Mouse (Mus musculus): Measurements from ENCODE around the gene Ly6c1. TPM values are rescaled to one million over a fixed set of nuclear protein-coding genes. Genes with fewer than 3 reads are reported as not detected.
"Not testable (repeated sequence)": the region's sequence is repeated elsewhere in the genome, so short reads cannot be mapped to it uniquely, and the experiment has no call there.

Gene Ly6c1
- 0.48 and 0.60 TPM in 2 replicates for polyA plus RNA-seq (2015; fragmentation: Nextera tagmentation; extraction: Ambion mirVana)

DNA sequence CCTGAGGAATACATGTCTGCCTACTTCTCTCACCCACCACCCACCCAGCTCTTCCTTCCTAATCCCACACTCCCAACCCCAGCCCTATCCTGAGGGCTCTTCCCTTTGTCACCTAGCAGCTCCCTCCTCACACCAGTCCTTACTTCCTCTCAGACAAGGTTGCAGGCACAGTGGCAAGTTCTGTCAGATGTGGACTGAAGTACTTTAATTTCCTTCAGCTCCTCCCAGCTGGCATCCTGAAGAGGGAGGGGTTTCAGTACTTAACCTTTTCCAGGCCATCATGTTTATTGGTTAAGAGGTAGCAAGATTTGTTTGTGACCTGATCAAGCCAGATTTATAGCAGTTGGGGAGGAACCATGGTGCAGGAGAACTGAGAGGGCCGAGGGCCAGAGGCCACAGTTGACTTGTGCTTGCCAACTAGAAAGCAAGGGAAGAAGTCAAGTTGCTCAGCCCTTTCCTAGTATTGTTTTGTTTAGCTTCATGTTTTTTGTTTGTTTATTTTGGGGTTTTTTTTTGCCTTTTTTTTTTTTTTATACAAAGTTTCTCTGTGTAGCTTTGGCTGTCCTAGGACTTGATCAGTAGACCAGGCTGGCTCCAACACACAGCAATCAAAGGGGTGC, at the start of gene Ly6c1:
Gene Ly6c1, minus strand, starts transcription at position 189 of the 620 bp plus-strand sequence.
- not testable (repeated sequence) for H3K4me1 ChIP-seq (replicated peaks); H3K27ac ChIP-seq; H3K9me3 ChIP-seq (replicated peaks); H3K36me3 ChIP-seq; H3K4me3 ChIP-seq (replicated peaks); H3K27me3 ChIP-seq; H3K9ac ChIP-seq; ATAC-seq (ENCODE audit: low read depth); H3K4me2 ChIP-seq; DNase-seq
- WGBS (ENCODE audit: insufficient replicate concordance), result 67% methylated on average over 1 of the region's 1 CpGs

DNA sequence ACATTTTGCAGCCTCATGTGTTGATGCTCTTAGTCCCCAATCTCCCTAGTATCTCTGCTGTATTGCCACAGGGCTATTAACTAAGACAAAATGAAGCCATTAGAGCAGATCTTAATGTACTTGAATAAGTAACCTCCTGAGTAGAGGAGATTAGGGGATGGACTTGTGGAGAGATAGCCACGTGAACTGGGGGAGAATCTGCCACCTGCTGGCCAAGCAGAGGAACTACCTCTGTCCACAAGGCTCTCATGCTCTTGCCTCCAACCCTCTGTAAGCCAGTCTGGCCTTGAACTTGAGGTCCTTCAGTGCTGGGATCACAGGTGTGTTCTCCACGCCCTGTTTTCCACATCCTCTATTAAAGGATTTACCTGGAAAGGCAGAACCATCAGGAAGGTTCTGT, 39.4 kb upstream of the Ly6c1 start:
- not testable (repeated sequence) for H3K27me3 ChIP-seq; H3K27ac ChIP-seq; H3K4me3 ChIP-seq (replicated peaks); H3K36me3 ChIP-seq; H3K9me3 ChIP-seq (replicated peaks); DNase-seq; H3K4me2 ChIP-seq; H3K4me1 ChIP-seq (replicated peaks); ATAC-seq (ENCODE audit: low read depth); H3K9ac ChIP-seq
- WGBS (ENCODE audit: insufficient replicate concordance), result 5% methylated on average over 2 of the region's 2 CpGs

DNA sequence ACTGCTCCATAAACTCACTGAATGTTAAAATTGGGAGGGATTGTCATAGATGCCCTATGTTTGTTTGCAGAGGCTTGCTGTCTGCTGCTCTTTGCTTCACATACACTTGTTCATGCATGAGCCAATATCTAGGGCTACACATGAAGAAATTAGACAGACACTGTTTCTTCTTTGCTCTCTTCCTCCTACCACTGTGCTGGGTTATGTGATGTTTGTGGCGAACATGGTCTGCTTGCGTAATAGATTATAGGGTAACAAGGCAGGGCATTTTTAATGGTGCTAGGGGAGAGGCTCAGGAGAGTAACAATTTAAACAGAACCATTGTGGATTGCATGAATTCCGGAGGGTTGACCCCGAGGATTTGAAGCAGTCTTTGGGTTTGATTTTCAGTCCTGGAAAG, 21.3 kb upstream of the Ly6c1 start:
- Histone ChIP-seq H3K9ac (no peak overlapping the region), H3K4me1 (replicated peaks) (no peaks in the 10 kb centered on the region), H3K27me3 (no peaks in the 10 kb centered on the region), H3K4me3 (replicated peaks) (no peak overlapping the region), H3K27ac (no peak overlapping the region), H3K36me3 (no peaks in the 10 kb centered on the region), H3K4me2 (no peak overlapping the region), H3K9me3 (replicated peaks) (no peaks in the 10 kb centered on the region)
- WGBS (ENCODE audit: insufficient replicate concordance), result 58% methylated on average over 4 of the region's 4 CpGs
- ATAC-seq (ENCODE audit: low read depth) (no peak), DNase-seq (no peak)

GRCm38 (mm10) chr15:75062030-75062574, 13.5 kb upstream of the Ly6c1 start:
- DNase-seq, result peak; percentile 1
- H3K4me1 ChIP-seq (replicated peaks); ATAC-seq (ENCODE audit: low read depth); H3K4me3 ChIP-seq (replicated peaks); H3K9ac ChIP-seq; H3K9me3 ChIP-seq (replicated peaks); H3K27me3 ChIP-seq; H3K36me3 ChIP-seq; H3K27ac ChIP-seq; H3K4me2 ChIP-seq: not testable (repeated sequence)
- 23% methylated on average over 6 of the region's 6 CpGs for WGBS (ENCODE audit: insufficient replicate concordance)

DNA sequence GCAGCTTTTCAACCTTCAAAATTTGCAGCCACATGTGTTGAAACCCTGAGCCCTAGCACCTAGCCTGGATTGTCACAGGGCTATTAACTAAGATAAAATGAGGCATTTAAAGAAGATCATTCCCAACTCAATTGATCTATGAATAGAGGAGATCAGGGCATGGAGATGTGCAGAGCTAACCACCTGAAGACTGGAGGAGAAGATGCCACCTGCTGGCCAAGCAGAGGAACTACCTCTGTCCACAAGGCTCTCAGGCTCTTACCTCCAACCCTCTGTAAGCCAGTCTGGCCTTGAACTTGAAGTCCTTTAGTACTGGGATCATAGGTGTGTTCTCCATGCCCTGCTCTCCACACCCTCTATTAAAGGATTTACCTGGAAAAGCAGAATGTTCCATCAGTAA, 11.9 kb upstream of the Ly6c1 start:
- Histone ChIP-seq H3K36me3 (no peaks in the 10 kb centered on the region), H3K4me2 (no peak overlapping the region), H3K27me3 (no peaks in the 10 kb centered on the region), H3K4me3 (replicated peaks) (no peak overlapping the region), H3K9me3 (replicated peaks) (no peaks in the 10 kb centered on the region), H3K9ac (no peak overlapping the region), H3K27ac (no peak overlapping the region), H3K4me1 (replicated peaks) (no peaks in the 10 kb centered on the region)
- no peak for DNase-seq
- no peak for ATAC-seq (ENCODE audit: low read depth)

GRCm38 (mm10) chr15:75055985-75056384, 7.4 kb upstream of the Ly6c1 start:
- DNase-seq, result no peak
- WGBS (ENCODE audit: insufficient replicate concordance), result 54% methylated on average over 2 of the region's 2 CpGs
- H3K27ac ChIP-seq, result no peak overlapping the region
- H3K4me3 ChIP-seq (replicated peaks), result no peak overlapping the region
- no peaks in the 10 kb centered on the region for H3K9me3 ChIP-seq (replicated peaks)
- H3K9ac ChIP-seq, result no peak overlapping the region
- H3K27me3 ChIP-seq, result no peaks in the 10 kb centered on the region
- ATAC-seq (ENCODE audit: low read depth), result no peak
- H3K4me1 ChIP-seq (replicated peaks), result no peaks in the 10 kb centered on the region
- no peak overlapping the region for H3K4me2 ChIP-seq
- H3K36me3 ChIP-seq, result no peaks in the 10 kb centered on the region

GRCm38 (mm10) chr15:75055425-75055824, 6.8 kb upstream of the Ly6c1 start:
- H3K27ac ChIP-seq; H3K9me3 ChIP-seq (replicated peaks); ATAC-seq (ENCODE audit: low read depth); H3K4me1 ChIP-seq (replicated peaks); H3K9ac ChIP-seq; DNase-seq; H3K36me3 ChIP-seq; H3K4me2 ChIP-seq; H3K27me3 ChIP-seq; H3K4me3 ChIP-seq (replicated peaks): not testable (repeated sequence)
- WGBS (ENCODE audit: insufficient replicate concordance), result 27% methylated on average over 3 of the region's 3 CpGs

GRCm38 (mm10) chr15:75052414-75052813, 3.8 kb upstream of the Ly6c1 start:
- H3K4me2 ChIP-seq; H3K4me1 ChIP-seq (replicated peaks); H3K4me3 ChIP-seq (replicated peaks); DNase-seq; ATAC-seq (ENCODE audit: low read depth); H3K36me3 ChIP-seq; H3K9me3 ChIP-seq (replicated peaks); H3K27me3 ChIP-seq; H3K27ac ChIP-seq; H3K9ac ChIP-seq: not testable (repeated sequence)
- WGBS (ENCODE audit: insufficient replicate concordance), result 76% methylated on average over 2 of the region's 2 CpGs

- not testable (repeated sequence) for H3K4me1 ChIP-seq (replicated peaks); H3K27ac ChIP-seq; H3K9me3 ChIP-seq (replicated peaks); H3K4me3 ChIP-seq (replicated peaks); H3K36me3 ChIP-seq; H3K4me2 ChIP-seq; DNase-seq; H3K9ac ChIP-seq; H3K27me3 ChIP-seq; ATAC-seq (ENCODE audit: low read depth)
- WGBS (ENCODE audit: insufficient replicate concordance), result 68% methylated on average over 3 of the region's 3 CpGs
These were observed 2.5 kb upstream of the Ly6c1 start for GRCm38 (mm10) chr15:75051141-75051540.

DNA sequence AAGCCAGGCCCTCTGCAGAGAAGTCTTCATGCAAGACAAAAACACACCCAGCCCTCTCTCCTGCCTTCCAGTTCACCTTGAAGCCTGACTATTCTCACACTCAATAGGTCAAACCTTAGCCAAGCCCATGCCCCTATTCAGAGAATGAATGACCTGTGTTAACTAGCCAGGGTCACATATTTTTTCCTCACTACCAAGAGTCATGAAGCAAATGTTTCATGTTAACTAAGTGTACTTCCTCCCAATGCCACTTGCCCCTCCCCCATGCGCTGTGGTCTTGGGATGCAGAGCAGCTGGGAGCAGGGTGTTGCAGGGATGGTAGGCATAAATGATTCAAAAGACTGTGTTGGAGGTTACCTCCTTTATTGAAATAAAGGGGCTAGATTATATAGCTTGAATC, 2.0 kb upstream of the Ly6c1 start:
- WGBS (ENCODE audit: insufficient replicate concordance), result 71% methylated on average over 1 of the region's 1 CpGs
- not testable (repeated sequence) for DNase-seq; ATAC-seq (ENCODE audit: low read depth)

GRCm38 (mm10) chr15:75049811-75050210, 1.2 kb upstream of the Ly6c1 start:
- not testable (repeated sequence) for H3K4me3 ChIP-seq (replicated peaks); H3K27ac ChIP-seq; H3K27me3 ChIP-seq; ATAC-seq (ENCODE audit: low read depth); H3K4me1 ChIP-seq (replicated peaks); H3K9me3 ChIP-seq (replicated peaks); H3K4me2 ChIP-seq; H3K9ac ChIP-seq; DNase-seq; H3K36me3 ChIP-seq
- WGBS (ENCODE audit: insufficient replicate concordance), result 54% methylated on average over 2 of the region's 2 CpGs

More for the DNA sequence above, 2.0 kb upstream of the Ly6c1 start:
- H3K4me1 ChIP-seq (replicated peaks); H3K27me3 ChIP-seq; H3K27ac ChIP-seq; H3K9me3 ChIP-seq (replicated peaks); H3K36me3 ChIP-seq; H3K4me3 ChIP-seq (replicated peaks); H3K4me2 ChIP-seq; H3K9ac ChIP-seq: not testable (repeated sequence)

DNA sequence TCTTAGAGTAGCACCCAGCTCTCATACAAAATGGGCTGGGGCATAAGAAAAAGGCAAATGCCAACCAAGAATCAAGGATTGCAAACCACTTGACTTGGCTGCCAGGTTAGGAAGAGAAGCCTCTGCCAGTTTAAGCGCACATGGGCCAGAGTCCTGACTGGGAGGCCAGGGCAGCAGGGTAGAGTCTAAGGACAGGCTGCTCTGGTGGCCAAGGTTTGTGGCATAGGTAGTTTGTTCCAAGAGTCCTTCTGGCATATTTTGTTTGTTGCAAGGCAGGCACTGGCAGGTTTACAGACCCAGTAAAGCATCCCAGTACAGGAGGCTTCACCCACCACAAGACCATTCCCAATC, 685 bp downstream of the Ly6c1 start:
- not testable (repeated sequence) for ATAC-seq (ENCODE audit: low read depth); H3K9me3 ChIP-seq (replicated peaks); H3K4me1 ChIP-seq (replicated peaks); H3K36me3 ChIP-seq; H3K4me3 ChIP-seq (replicated peaks); DNase-seq; H3K27ac ChIP-seq; H3K27me3 ChIP-seq; H3K9ac ChIP-seq; H3K4me2 ChIP-seq
- WGBS (ENCODE audit: insufficient replicate concordance), result 85% methylated on average over 1 of the region's 1 CpGs

Data from liver, embryonic 13.5 days (tissue).